Mouse (Mus musculus): ENCODE measurements around the gene Olfr1414.
"Not testable (repeated sequence)": the region's sequence is repeated elsewhere in the genome, so short reads cannot be mapped to it uniquely, and the experiment has no call there.

The Olfr1414 gene

DNA sequence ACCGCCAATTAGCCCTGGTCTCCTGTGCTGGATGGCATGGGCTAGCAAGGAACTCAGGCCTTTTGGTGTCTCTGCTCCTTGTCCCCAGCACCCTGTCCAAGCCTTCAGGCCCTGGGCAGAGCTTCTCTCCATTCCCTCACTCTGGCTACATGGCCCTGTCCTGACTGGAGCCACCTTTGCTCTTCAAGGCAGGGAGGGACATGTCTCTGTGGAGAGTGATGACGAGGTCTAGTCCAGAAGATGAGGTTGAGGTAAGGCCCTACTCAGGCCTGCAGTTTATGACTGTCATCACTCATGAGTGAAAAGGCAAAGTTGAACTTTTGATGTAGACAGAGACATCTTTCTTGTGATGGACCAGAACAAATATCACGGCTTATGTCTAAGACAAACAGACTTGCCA is at the start of gene Olfr1414:
Gene Olfr1414 (minus strand): TSS at position 101 of the 400 bp plus-strand sequence.
- no peak for DNase-seq

DNA sequence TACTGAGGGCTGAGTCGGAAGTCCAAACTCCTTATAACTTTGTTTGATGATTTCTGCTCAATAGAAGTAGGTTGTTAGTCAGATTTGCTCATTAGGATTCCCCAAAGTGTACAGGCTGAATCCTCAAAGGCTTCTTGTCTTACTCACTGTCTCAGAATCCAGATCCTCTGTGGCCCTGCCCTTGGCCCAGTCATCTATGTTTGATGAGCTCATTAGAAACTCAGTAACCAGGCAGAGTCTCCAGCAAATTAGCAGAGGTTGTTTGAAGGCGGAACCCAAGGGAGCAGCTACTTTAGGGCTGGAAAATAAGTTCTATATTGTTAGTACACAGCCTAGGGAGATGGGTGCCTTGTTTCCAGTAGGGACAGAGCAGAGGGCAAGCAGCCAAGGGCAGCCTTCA is 27.5 kb upstream of the Olfr1414 start:
- no peak for DNase-seq

GRCm38 (mm10) chr1:92539071-92539470 is 20.6 kb upstream of the Olfr1414 start:
- no peak for DNase-seq

GRCm38 (mm10) chr1:92536972-92537371 is 18.5 kb upstream of the Olfr1414 start:
- no peak for DNase-seq

DNA sequence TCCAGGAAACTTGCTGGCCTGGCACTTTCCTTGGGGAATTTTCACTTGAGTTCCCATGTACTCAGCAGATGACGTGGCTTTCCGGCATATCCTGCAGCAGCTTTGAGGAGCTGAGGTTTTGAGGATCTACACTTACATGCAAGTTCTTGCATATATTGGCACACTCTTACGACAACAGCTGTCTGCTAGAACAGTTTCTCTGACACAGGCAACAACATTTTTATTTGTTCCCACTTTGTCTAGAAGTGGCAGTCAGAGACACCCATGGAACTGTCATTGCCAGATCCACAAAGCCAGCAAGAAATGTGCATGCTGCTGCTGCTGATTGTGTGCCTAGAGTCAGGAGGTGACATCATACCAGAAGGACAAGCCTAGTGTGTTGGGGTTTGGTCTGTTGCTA is 5.3 kb upstream of the Olfr1414 start:
- DNase-seq: no peak

GRCm38 (mm10) chr1:92521376-92521775 is 2.9 kb upstream of the Olfr1414 start:
- DNase-seq: no peak

- DNase-seq: no peak
These were observed 585 bp upstream of the Olfr1414 start for GRCm38 (mm10) chr1:92519046-92519445.

- DNase-seq: no peak
These were observed 3.1 kb downstream of the Olfr1414 start for GRCm38 (mm10) chr1:92515390-92515789.

- DNase-seq: not testable (repeated sequence)
These were observed 6.8 kb downstream of the Olfr1414 start for GRCm38 (mm10) chr1:92511646-92512045.

GRCm38 (mm10) chr1:92496001-92496400 is 22.5 kb downstream of the Olfr1414 start, which contains the start of gene Olfr1415:
Olfr1415 (minus strand) TSS chr1:92496101.
- DNase-seq: no peak

DNA sequence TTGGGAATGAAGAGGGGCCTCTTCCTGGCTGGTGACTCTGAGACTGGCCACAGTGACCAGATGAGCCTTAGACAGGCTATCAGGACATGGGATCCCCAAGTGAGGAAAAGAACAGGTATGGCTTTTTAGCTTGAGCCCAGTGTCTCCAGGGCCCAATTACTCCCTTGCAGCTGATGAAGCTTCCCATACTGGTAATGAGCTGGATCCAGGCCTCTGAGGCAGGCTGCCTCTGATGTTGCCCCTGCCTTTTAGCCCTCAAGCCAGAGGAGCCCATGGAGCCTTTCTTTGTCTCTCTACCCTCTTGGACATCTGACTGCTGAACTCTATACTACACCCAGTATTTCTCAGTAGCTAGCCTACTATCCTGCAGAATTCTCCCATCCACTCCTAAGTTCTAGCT is 33.4 kb downstream of the Olfr1414 start, which contains the start of gene Olfr1416:
Gene Olfr1416 (minus strand): TSS at position 101 of the 400 bp plus-strand sequence.
- DNase-seq: no peak

GRCm38 (mm10) chr1:92474066-92474578 is 44.3 kb downstream of the Olfr1414 start:
- no peak for DNase-seq

GRCm38 (mm10) chr1:92473165-92474041 is 45.1 kb downstream of the Olfr1414 start, which contains the start of gene Ndufa10:
Ndufa10 (minus strand) TSS chr1:92473860.
- peak; percentile 91 to 92 for DNase-seq

DNA sequence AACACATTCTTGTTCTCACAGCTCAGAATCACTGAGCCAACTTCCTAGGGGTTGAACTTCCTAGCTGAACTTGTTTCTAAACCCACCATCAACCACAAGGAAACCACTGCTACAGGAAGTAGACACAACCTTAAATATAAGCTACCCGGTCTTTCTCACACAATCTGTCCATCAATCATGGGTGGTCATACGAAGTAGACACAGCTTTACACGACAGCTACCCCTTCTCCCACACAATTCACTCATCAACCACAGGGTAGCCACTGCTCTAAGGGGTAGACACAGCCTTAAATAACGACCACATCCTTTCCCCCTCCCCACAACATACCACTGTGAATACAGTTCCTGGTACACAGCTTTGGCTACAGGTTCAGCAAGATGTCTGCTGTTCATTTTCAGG is 49.6 kb downstream of the Olfr1414 start:
- DNase-seq: no peak

- DNase-seq: no peak
These were observed 60.0 kb downstream of the Olfr1414 start for GRCm38 (mm10) chr1:92458416-92458815.

DNA sequence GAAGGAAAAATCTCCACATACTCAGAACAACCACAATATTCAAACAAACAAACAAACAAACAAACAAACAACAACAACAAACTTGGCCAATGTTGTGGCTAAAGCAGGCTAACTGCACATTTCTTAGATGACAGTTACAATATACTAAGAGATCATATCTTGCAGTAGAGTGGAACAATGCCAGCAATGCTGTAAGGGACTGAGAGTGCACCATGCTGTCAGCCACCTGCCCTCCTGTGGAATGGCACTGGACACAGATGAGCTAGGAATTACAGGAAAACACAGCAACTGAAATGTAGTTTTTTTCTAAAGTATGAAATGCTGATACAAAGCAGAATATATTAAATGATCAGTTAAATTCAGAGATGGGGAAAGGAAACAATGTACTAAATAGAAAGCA is 60.7 kb downstream of the Olfr1414 start:
- no peak for DNase-seq
